Comparison of ENCODE assay signal across 27 mouse cellular contexts in genomic region chr17:11817886-11818285, GRCm38 (mm10).
DNase-seq lines count a peak whose midpoint lies in the region; ATAC-seq lines count a peak whose summit lies in the region.
"Had no signal": no experiment of that assay in that cellular context is flagged by ENCODE, and none has a peak within 500 bp of the region (broad histone marks: within the 10 kb centered on the region; RNA-seq: fewer than 3 reads in every experiment).

No protein-coding gene starts in this region.

- H3K27ac ChIP-seq in midbrain, embryonic 13.5 days = no peak overlapping the region
- H3K27ac ChIP-seq: gastrocnemius, adult 2 months; heart, embryonic 15.5 days; hindbrain, embryonic 14.5 days; hindbrain, postnatal 0 days had no signal

- H3K9ac ChIP-seq in midbrain, embryonic 13.5 days (replicated peaks) = no peak overlapping the region
- H3K9ac ChIP-seq: forebrain, postnatal 0 days; heart, embryonic 12.5 days; heart, embryonic 15.5 days; hindbrain, embryonic 14.5 days had no signal

- ATAC-seq in midbrain, embryonic 13.5 days = no peak
- ATAC-seq: forebrain, embryonic 14.5 days; forebrain, postnatal 0 days; hindbrain, postnatal 0 days; inflammation-experienced regulatory T-cells, adult 6 months; intestine, embryonic 16.5 days had no signal

- H3K4me2 ChIP-seq in midbrain, embryonic 13.5 days (replicated peaks) = no peak overlapping the region
- H3K4me2 ChIP-seq: heart, embryonic 12.5 days; heart, embryonic 15.5 days; hindbrain, embryonic 14.5 days had no signal

- H3K4me3 ChIP-seq in midbrain, embryonic 13.5 days (replicated peaks) = no peak overlapping the region
- H3K4me3 ChIP-seq: gastrocnemius, adult 2 months; heart, embryonic 12.5 days; heart, embryonic 15.5 days had no signal

- H3K27me3 ChIP-seq in midbrain, embryonic 13.5 days = no peaks in the 10 kb centered on the region
- H3K27me3 ChIP-seq: heart, embryonic 12.5 days; heart, embryonic 15.5 days had no signal

- H3K36me3 ChIP-seq in midbrain, embryonic 13.5 days = no peaks in the 10 kb centered on the region
- H3K36me3 ChIP-seq: G1E; heart, embryonic 12.5 days; heart, embryonic 15.5 days had no signal

- DNase-seq in embryo, embryonic 10.5 days (ENCODE audit: low spot score) = peak; percentile 30
- DNase-seq in embryo, embryonic 9.5 days (ENCODE audit: extremely low spot score) = no peak
- peak; percentile 86 for DNase-seq in Muller cell, postnatal 12 days (ENCODE audit: inconsistent ontology term)
- peak; percentile 13 for DNase-seq in fibroblast of lung, adult 2 months (ENCODE audit: low read depth)
- DNase-seq in retina, postnatal 1 day = peak; percentile 79
- DNase-seq in cerebellum, adult 8-10 months = no peak
- DNase-seq: adrenal gland, adult 2 months; adrenal gland, postnatal 14 days; B cell, adult 2 months; cerebellum, adult 11-12 months; cerebellum, adult 9-10 months; cerebellum, postnatal 14 days; forebrain, postnatal 0 days; gastrocnemius, adult 2 months; gastrocnemius, postnatal 14 days; heart, adult 18-20 months; heart, postnatal 10 days; heart, postnatal 36 days had no signal

- no peaks in the 10 kb centered on the region for H3K9me3 ChIP-seq in midbrain, embryonic 13.5 days
- H3K9me3 ChIP-seq: G1E; heart, embryonic 15.5 days had no signal

- H3K4me1 ChIP-seq in midbrain, embryonic 13.5 days (replicated peaks) = no peaks in the 10 kb centered on the region
- H3K4me1 ChIP-seq: heart, embryonic 12.5 days; heart, embryonic 15.5 days had no signal

- 72% methylated on average over 2 of the region's 2 CpGs for WGBS in midbrain, embryonic 13.5 days

Comparison
In these comparisons a context has a peak if more than half of its experiments do, and no peak if none do; other contexts are left out.
1. DNase-seq: peak in embryo, embryonic 10.5 days (single experiment), Muller cell, postnatal 12 days (single experiment), fibroblast of lung, adult 2 months (single experiment) and retina, postnatal 1 day (single experiment); none in embryo, embryonic 9.5 days (single experiment) and cerebellum, adult 8-10 months (single experiment).